Mouse (Mus musculus): ENCODE data around the gene Tnfrsf13b. TPM values are rescaled to one million over a fixed set of nuclear protein-coding genes. Genes with fewer than 3 reads are reported as not detected.

Gene Tnfrsf13b
- polyA plus RNA-seq, 1 experiment from 2014 or later = 1.8 TPM

- no peak for ATAC-seq (replicated peaks; ENCODE audit: insufficient number of reproducible peaks, insufficient read depth, low FRiP score, low read depth)
- WGBS = 19% methylated on average over 1 of the region's 1 CpGs
- Histone ChIP-seq H3K4me2 (no peak overlapping the region), H3K27me3 (peaks cover 4% of the 10 kb centered on the region), H3K4me3 (no peak overlapping the region), H3K36me3 (no peaks in the 10 kb centered on the region), H3K4me1 (replicated peaks) (no peaks in the 10 kb centered on the region), H3K27ac (no peak overlapping the region), H3K9me3 (replicated peaks) (no peaks in the 10 kb centered on the region), H3K9ac (no peak overlapping the region)
These were observed 15.6 kb upstream of the Tnfrsf13b start for GRCm38 (mm10) chr11:61110928-61111327.

GRCm38 (mm10) chr11:61111472-61111871, 15.1 kb upstream of the Tnfrsf13b start:
- Histone ChIP-seq H3K4me2 (no peak overlapping the region), H3K27ac (no peak overlapping the region), H3K27me3 (no peaks in the 10 kb centered on the region; the same call in 1 of the 2 replicates), H3K4me1 (replicated peaks) (no peaks in the 10 kb centered on the region), H3K9ac (no peak overlapping the region), H3K36me3 (no peaks in the 10 kb centered on the region), H3K4me3 (no peak overlapping the region), H3K9me3 (replicated peaks) (no peaks in the 10 kb centered on the region)
- WGBS = 85% methylated on average over 4 of the region's 4 CpGs
- no peak for ATAC-seq (replicated peaks; ENCODE audit: insufficient number of reproducible peaks, insufficient read depth, low FRiP score, low read depth)

GRCm38 (mm10) chr11:61112323-61112995, 14.1 kb upstream of the Tnfrsf13b start:
- WGBS = 63% methylated on average over 8 of the region's 8 CpGs
- Histone ChIP-seq H3K27ac (no peak overlapping the region), H3K27me3 (no peaks in the 10 kb centered on the region; the same call in 1 of the 2 replicates), H3K9ac (no peak overlapping the region), H3K4me1 (replicated peaks) (no peaks in the 10 kb centered on the region), H3K36me3 (no peaks in the 10 kb centered on the region), H3K9me3 (replicated peaks) (no peaks in the 10 kb centered on the region), H3K4me3 (no peak overlapping the region), H3K4me2 (no peak overlapping the region)
- ATAC-seq (replicated peaks; ENCODE audit: insufficient number of reproducible peaks, insufficient read depth, low FRiP score, low read depth) = no peak

- WGBS = 48% methylated on average over 8 of the region's 8 CpGs
- Histone ChIP-seq H3K9ac (no peak overlapping the region), H3K4me1 (replicated peaks) (no peaks in the 10 kb centered on the region), H3K27me3 (0 out of 2 replicates have a peak, but pooled peaks cover 3% of the 10 kb centered on the region), H3K36me3 (no peaks in the 10 kb centered on the region), H3K27ac (no peak overlapping the region), H3K4me2 (no peak overlapping the region), H3K4me3 (no peak overlapping the region), H3K9me3 (replicated peaks) (no peaks in the 10 kb centered on the region)
- ATAC-seq (replicated peaks; ENCODE audit: insufficient number of reproducible peaks, insufficient read depth, low FRiP score, low read depth) = no peak
These were observed 10.3 kb upstream of the Tnfrsf13b start for GRCm38 (mm10) chr11:61116226-61116625.

- no peaks in the 10 kb centered on the region for H3K9me3 ChIP-seq (replicated peaks)
- WGBS = 68% methylated on average over 3 of the region's 3 CpGs
- no peak for ATAC-seq (replicated peaks; ENCODE audit: insufficient number of reproducible peaks, insufficient read depth, low FRiP score, low read depth)
These were observed 6.5 kb upstream of the Tnfrsf13b start for GRCm38 (mm10) chr11:61119996-61120583.

GRCm38 (mm10) chr11:61122283-61122768, 4.2 kb upstream of the Tnfrsf13b start:
- ATAC-seq (replicated peaks; ENCODE audit: insufficient number of reproducible peaks, insufficient read depth, low FRiP score, low read depth) = no peak
- 87% methylated on average over 9 of the region's 9 CpGs for WGBS
- H3K4me3 ChIP-seq = no peak overlapping the region
- no peak overlapping the region for H3K4me2 ChIP-seq
- H3K36me3 ChIP-seq = no peaks in the 10 kb centered on the region
- H3K27ac ChIP-seq = no peak overlapping the region
- H3K4me1 ChIP-seq (replicated peaks) = no peaks in the 10 kb centered on the region
- no peaks in the 10 kb centered on the region for H3K9me3 ChIP-seq (replicated peaks)
- H3K9ac ChIP-seq = no peak overlapping the region
- 0 out of 2 replicates have a peak, but pooled peaks cover 3% of the 10 kb centered on the region for H3K27me3 ChIP-seq

More at GRCm38 (mm10) chr11:61119996-61120583, 6.5 kb upstream of the Tnfrsf13b start:
- Histone ChIP-seq H3K4me1 (replicated peaks) (no peaks in the 10 kb centered on the region), H3K4me3 (no peak overlapping the region), H3K27me3 (0 out of 2 replicates have a peak, but pooled peaks cover 3% of the 10 kb centered on the region), H3K4me2 (no peak overlapping the region), H3K36me3 (no peaks in the 10 kb centered on the region), H3K27ac (no peak overlapping the region), H3K9ac (no peak overlapping the region)

- Histone ChIP-seq H3K4me1 (replicated peaks) (no peaks in the 10 kb centered on the region), H3K9me3 (replicated peaks) (no peaks in the 10 kb centered on the region), H3K4me2 (no peak overlapping the region), H3K27ac (no peak overlapping the region), H3K36me3 (no peaks in the 10 kb centered on the region), H3K9ac (no peak overlapping the region), H3K4me3 (no peak overlapping the region), H3K27me3 (0 out of 2 replicates have a peak, but pooled peaks cover 3% of the 10 kb centered on the region)
- 84% methylated on average over 8 of the region's 8 CpGs for WGBS
- ATAC-seq (replicated peaks; ENCODE audit: insufficient number of reproducible peaks, insufficient read depth, low FRiP score, low read depth) = no peak
These were observed 3.7 kb upstream of the Tnfrsf13b start for GRCm38 (mm10) chr11:61122769-61123288.

- Histone ChIP-seq H3K4me2 (no peak overlapping the region), H3K9ac (no peak overlapping the region), H3K4me1 (replicated peaks) (no peaks in the 10 kb centered on the region), H3K36me3 (no peaks in the 10 kb centered on the region), H3K4me3 (no peak overlapping the region), H3K27ac (no peak overlapping the region), H3K27me3 (no peaks in the 10 kb centered on the region), H3K9me3 (replicated peaks) (no peaks in the 10 kb centered on the region)
- WGBS = 64% methylated on average over 3 of the region's 3 CpGs
- ATAC-seq (replicated peaks; ENCODE audit: insufficient number of reproducible peaks, insufficient read depth, low FRiP score, low read depth) = no peak
These were observed 2.7 kb upstream of the Tnfrsf13b start for GRCm38 (mm10) chr11:61123886-61124285.

- H3K4me3 ChIP-seq = no peak overlapping the region
- no peak overlapping the region for H3K27ac ChIP-seq
- H3K9ac ChIP-seq = no peak overlapping the region
- no peaks in the 10 kb centered on the region for H3K27me3 ChIP-seq
- H3K4me1 ChIP-seq (replicated peaks) = no peaks in the 10 kb centered on the region
- H3K4me2 ChIP-seq = no peak overlapping the region
- H3K9me3 ChIP-seq (replicated peaks) = no peaks in the 10 kb centered on the region
- no peaks in the 10 kb centered on the region for H3K36me3 ChIP-seq
- no peak for ATAC-seq (replicated peaks; ENCODE audit: insufficient number of reproducible peaks, insufficient read depth, low FRiP score, low read depth)
- 81% methylated on average over 5 of the region's 5 CpGs for whole genome bisulfite sequencing
These were observed 585 bp upstream of the Tnfrsf13b start for GRCm38 (mm10) chr11:61125970-61126369.

- Histone ChIP-seq H3K4me2 (no peak overlapping the region), H3K9me3 (replicated peaks) (no peaks in the 10 kb centered on the region), H3K4me1 (replicated peaks) (no peaks in the 10 kb centered on the region), H3K4me3 (no peak overlapping the region), H3K9ac (no peak overlapping the region), H3K27ac (no peak overlapping the region), H3K36me3 (no peaks in the 10 kb centered on the region), H3K27me3 (no peaks in the 10 kb centered on the region)
- WGBS = 91% methylated on average over 8 of the region's 8 CpGs
- no peak for ATAC-seq (replicated peaks; ENCODE audit: insufficient number of reproducible peaks, insufficient read depth, low FRiP score, low read depth)
These were observed 983 bp downstream of the Tnfrsf13b start for GRCm38 (mm10) chr11:61127421-61128055.

GRCm38 (mm10) chr11:61129305-61129704, 2.8 kb downstream of the Tnfrsf13b start:
- Histone ChIP-seq H3K4me1 (replicated peaks) (no peaks in the 10 kb centered on the region), H3K27ac (no peak overlapping the region), H3K4me3 (no peak overlapping the region), H3K9ac (no peak overlapping the region), H3K4me2 (no peak overlapping the region), H3K36me3 (no peaks in the 10 kb centered on the region), H3K27me3 (no peaks in the 10 kb centered on the region), H3K9me3 (replicated peaks) (no peaks in the 10 kb centered on the region)
- no peak for ATAC-seq (replicated peaks; ENCODE audit: insufficient number of reproducible peaks, insufficient read depth, low FRiP score, low read depth)
- WGBS = 39% methylated on average over 10 of the region's 10 CpGs
